Mouse (Mus musculus): ENCODE measurements at regions not wholly inside any gene's neighbourhood (a gene's known extent, or its start where the extent isn't known, plus 50 kb on each side); places are given as distances from the start of the nearest gene placed in this dataset.

DNA sequence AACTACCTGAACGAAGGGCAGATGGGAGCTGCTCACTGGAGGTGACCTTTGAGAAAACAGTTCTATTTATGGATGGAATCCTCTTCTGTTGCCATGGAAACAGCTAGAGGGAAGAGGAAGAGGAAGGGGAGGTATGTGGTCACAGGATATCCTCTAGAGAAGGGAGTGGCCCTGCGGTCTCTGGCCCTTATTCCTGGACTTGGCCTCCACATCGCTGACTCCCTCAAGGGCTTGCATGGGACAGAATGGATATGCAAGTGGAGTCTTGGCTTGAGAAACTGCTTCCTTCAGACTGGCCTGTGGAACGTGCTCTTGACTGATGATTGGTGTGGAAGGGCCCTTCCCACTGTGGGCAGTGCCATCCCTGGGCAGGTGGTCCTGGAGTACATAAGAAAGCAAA lies 68.9 kb upstream of the Pitx1 start:
- Histone ChIP-seq H3K9me3 (ENCODE audit: low read length) (no peaks in the 10 kb centered on the region), H3K4me3 (ENCODE audit: low read depth, low read length) (no peak overlapping the region), H3K36me3 (ENCODE audit: insufficient read depth, low read length) (no peaks in the 10 kb centered on the region), H3K9ac (replicated peaks; ENCODE audit: low read length, poor library complexity, severe bottlenecking) (no peak overlapping the region), H3K4me2 (ENCODE audit: low read depth, low read length, poor library complexity, severe bottlenecking) (no peak overlapping the region), H3K27me3 (ENCODE audit: insufficient read depth, low read length) (no peaks in the 10 kb centered on the region; the same call in 1 of the 2 replicates), H3K27ac (ENCODE audit: low read depth, low read length) (no peak overlapping the region), H3K4me1 (ENCODE audit: insufficient read depth, low read length) (no peaks in the 10 kb centered on the region)
- DNase-seq (ENCODE audit: low spot score) (no peak), ATAC-seq (ENCODE audit: low FRiP score) (no peak)
- no peak for TF ChIP-seq CTCF (IDR thresholded peaks at IDR 0.05)
- WGBS: 71% methylated on average over 4 of the region's 4 CpGs

DNA sequence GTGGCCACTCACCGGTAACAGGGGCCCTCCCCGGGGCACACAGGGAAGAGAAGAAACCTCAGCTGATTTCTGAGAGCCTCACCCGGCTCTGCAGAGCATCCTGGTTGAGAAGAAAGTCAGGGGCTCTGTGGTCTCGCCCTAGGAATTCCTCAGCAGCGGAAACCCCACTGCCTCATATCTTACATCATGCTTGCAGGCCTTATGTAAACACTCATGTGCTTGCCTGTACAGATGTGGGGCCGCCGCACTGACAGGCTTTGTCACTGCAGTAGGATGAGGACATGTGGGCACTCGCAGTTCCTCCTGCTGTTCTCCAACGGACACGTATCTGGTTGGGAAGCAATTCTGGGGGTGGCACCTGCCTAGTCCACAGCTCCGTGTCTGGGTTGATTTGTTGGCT lies 66.3 kb upstream of the Pitx1 start:
- Histone ChIP-seq H3K36me3 (ENCODE audit: insufficient read depth, low read length) (no peaks in the 10 kb centered on the region), H3K4me1 (ENCODE audit: insufficient read depth, low read length) (0 out of 2 replicates have a peak, but pooled peaks cover 4% of the 10 kb centered on the region), H3K9ac (replicated peaks; ENCODE audit: low read length, poor library complexity, severe bottlenecking) (no peak overlapping the region), H3K4me2 (ENCODE audit: low read depth, low read length, poor library complexity, severe bottlenecking) (no peak overlapping the region), H3K27me3 (ENCODE audit: insufficient read depth, low read length) (no peaks in the 10 kb centered on the region; the same call in 1 of the 2 replicates), H3K9me3 (ENCODE audit: low read length) (no peaks in the 10 kb centered on the region), H3K27ac (ENCODE audit: low read depth, low read length) (no peak overlapping the region), H3K4me3 (ENCODE audit: low read depth, low read length) (no peak overlapping the region)
- ATAC-seq (ENCODE audit: low FRiP score): no peak
- no peak for DNase-seq (ENCODE audit: low spot score)
- 81% methylated on average over 11 of the region's 11 CpGs for WGBS
- no peak for TF ChIP-seq CTCF (IDR thresholded peaks at IDR 0.05)

DNA sequence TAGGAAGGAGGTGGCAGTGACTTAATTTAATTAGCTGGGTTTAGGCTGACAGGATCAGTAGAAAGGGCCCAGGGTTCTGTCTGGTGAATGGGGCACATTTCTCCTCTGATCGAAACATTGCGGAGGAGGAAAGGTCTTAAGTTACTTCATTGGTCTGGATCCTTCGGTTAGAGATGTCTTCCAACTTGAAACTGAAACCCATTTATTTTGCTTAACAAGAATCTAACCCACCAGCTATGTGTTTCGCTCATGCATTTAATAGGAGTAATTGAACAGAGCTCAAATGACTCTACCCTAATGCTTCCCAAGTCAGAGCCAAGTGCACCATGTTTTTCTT lies 64.2 kb upstream of the Pitx1 start:
- Histone ChIP-seq H3K9me3 (ENCODE audit: low read length) (no peaks in the 10 kb centered on the region), H3K4me1 (ENCODE audit: insufficient read depth, low read length) (0 out of 2 replicates have a peak, but pooled peaks cover 4% of the 10 kb centered on the region), H3K27me3 (ENCODE audit: insufficient read depth, low read length) (no peaks in the 10 kb centered on the region; the same call in 1 of the 2 replicates), H3K36me3 (ENCODE audit: insufficient read depth, low read length) (no peaks in the 10 kb centered on the region), H3K9ac (replicated peaks; ENCODE audit: low read length, poor library complexity, severe bottlenecking) (no peak overlapping the region), H3K4me3 (ENCODE audit: low read depth, low read length) (no peak overlapping the region), H3K27ac (ENCODE audit: low read depth, low read length) (no peak overlapping the region), H3K4me2 (ENCODE audit: low read depth, low read length, poor library complexity, severe bottlenecking) (no peak overlapping the region)
- ATAC-seq (ENCODE audit: low FRiP score) (no peak), DNase-seq (ENCODE audit: low spot score) (no peak)
- 88% methylated on average over 4 of the region's 4 CpGs for WGBS
- TF ChIP-seq CTCF (IDR thresholded peaks at IDR 0.05): no peak

DNA sequence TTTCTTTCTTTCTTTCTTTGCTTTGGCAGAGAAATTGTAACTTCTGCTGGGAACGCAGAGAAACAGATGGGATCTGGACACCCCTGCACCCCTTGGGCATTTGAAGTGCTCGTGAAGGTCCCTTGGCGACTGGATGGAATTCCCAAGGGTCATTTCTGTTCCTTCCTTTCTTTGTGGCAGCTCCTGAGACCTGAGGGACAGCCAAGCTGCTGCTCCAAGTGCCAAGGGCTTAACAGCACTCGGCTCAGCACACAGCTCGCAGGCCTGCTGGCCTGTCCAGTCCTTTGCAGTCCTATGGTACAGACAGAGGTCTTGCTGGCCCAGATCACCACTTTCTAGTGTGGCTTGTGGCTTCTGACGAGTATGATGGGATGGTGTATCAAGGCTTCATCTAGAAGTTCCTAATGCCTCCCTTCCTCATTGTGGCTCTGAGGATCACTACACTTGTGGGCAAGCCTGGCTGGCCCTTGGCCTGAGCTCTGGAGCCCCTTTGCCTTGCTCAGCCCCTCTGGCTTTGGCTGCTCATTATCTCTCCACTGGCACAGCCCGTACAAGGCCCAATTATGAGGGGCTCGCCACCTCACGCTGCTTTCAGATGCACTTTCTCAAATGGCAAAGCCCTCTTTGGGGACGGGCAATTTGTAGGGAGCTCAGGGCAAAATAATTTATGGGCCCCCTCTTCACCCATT lies 63.7 kb upstream of the Pitx1 start:
- H3K9me3 ChIP-seq (ENCODE audit: low read length): no peaks in the 10 kb centered on the region
- no peak overlapping the region for H3K4me2 ChIP-seq (ENCODE audit: low read depth, low read length, poor library complexity, severe bottlenecking)
- ATAC-seq (ENCODE audit: low FRiP score): no peak
- no peak overlapping the region for H3K4me3 ChIP-seq (ENCODE audit: low read depth, low read length)
- H3K9ac ChIP-seq (replicated peaks; ENCODE audit: low read length, poor library complexity, severe bottlenecking): no peak overlapping the region
- DNase-seq (ENCODE audit: low spot score): peak; percentile 42
- H3K27me3 ChIP-seq (ENCODE audit: insufficient read depth, low read length): no peaks in the 10 kb centered on the region; the same call in 1 of the 2 replicates
- H3K36me3 ChIP-seq (ENCODE audit: insufficient read depth, low read length): no peaks in the 10 kb centered on the region
- WGBS: 56% methylated on average over 10 of the region's 10 CpGs
- no peak for TF ChIP-seq CTCF (IDR thresholded peaks at IDR 0.05)
- H3K4me1 ChIP-seq (ENCODE audit: insufficient read depth, low read length): 0 out of 2 replicates have a peak, but pooled peaks cover 4% of the 10 kb centered on the region
- H3K27ac ChIP-seq (ENCODE audit: low read depth, low read length): no peak overlapping the region

DNA sequence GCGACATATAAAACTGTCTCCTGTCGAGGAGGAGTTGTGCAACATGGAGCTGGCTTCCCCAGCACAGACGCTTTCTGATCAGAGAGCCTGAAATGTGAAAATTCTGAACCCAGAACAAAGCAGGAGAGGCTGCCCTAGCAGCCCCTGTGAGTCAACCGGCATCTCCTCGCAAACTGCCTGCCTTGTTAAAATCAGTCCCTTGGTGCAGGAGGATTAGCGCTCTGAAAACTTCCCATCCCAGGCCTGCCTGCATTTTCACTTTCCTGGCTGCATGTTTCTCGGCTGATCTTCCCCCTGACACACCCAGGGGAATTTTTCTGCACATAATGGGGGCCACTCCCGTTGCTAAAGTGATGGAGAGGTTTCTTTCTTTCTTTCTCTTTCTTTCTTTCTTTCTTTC lies 63.0 kb upstream of the Pitx1 start:
- Histone ChIP-seq H3K27me3 (ENCODE audit: insufficient read depth, low read length) (no peaks in the 10 kb centered on the region; the same call in 1 of the 2 replicates), H3K27ac (ENCODE audit: low read depth, low read length) (no peak overlapping the region), H3K36me3 (ENCODE audit: insufficient read depth, low read length) (no peaks in the 10 kb centered on the region), H3K4me1 (ENCODE audit: insufficient read depth, low read length) (0 out of 2 replicates have a peak, but pooled peaks cover 4% of the 10 kb centered on the region), H3K9me3 (ENCODE audit: low read length) (no peaks in the 10 kb centered on the region), H3K4me3 (ENCODE audit: low read depth, low read length) (no peak overlapping the region), H3K4me2 (ENCODE audit: low read depth, low read length, poor library complexity, severe bottlenecking) (no peak overlapping the region), H3K9ac (replicated peaks; ENCODE audit: low read length, poor library complexity, severe bottlenecking) (no peak overlapping the region)
- no peak for ATAC-seq (ENCODE audit: low FRiP score)
- 21% methylated on average over 8 of the region's 8 CpGs for WGBS
- DNase-seq (ENCODE audit: low spot score): no peak
- no peak for TF ChIP-seq CTCF (IDR thresholded peaks at IDR 0.05)

DNA sequence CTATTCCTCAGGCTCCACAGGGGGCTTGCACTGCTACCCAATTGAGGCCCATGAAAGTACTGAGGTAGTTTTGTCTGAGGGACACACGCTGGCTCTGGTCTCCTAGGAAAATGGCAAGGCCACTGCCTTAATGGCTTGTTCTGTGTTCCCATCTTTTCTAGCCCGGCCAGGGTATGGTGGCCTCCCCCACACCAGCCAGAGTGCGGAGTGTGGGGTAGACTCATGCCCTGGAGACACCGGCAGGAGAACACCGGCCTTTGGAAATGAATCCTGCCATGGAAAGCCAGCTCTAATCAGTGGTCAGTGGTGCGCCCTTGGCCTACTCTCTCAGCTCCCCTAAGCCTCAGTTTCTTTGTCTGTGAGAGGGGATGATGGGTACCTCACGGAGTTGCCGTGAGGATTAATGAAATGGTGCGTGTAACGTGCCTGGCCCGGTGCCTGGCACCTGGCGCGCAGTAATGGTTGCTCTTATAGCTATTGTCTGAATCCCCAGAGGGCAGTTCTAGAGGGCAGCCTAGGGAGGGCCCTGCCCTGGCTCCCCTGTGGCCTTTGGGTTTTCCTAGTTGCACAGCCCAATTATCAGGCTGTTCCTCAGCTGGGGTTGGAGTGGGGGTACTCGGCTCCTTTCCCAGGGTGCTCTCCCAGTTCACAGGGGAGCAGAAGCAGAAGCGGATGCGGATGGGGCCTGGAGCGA lies 62.4 kb upstream of the Pitx1 start:
- WGBS: 50% methylated on average over 17 of the region's 17 CpGs
- H3K4me3 ChIP-seq (ENCODE audit: low read depth, low read length): no peak overlapping the region
- TF ChIP-seq CTCF (IDR thresholded peaks at IDR 0.05): no peak
- no peak overlapping the region for H3K9ac ChIP-seq (replicated peaks; ENCODE audit: low read length, poor library complexity, severe bottlenecking)
- no peak overlapping the region for H3K27ac ChIP-seq (ENCODE audit: low read depth, low read length)
- no peaks in the 10 kb centered on the region for H3K9me3 ChIP-seq (ENCODE audit: low read length)
- no peak overlapping the region for H3K4me2 ChIP-seq (ENCODE audit: low read depth, low read length, poor library complexity, severe bottlenecking)
- no peaks in the 10 kb centered on the region; the same call in 1 of the 2 replicates for H3K27me3 ChIP-seq (ENCODE audit: insufficient read depth, low read length)
- no peaks in the 10 kb centered on the region for H3K36me3 ChIP-seq (ENCODE audit: insufficient read depth, low read length)
- ATAC-seq (ENCODE audit: low FRiP score) (no peak), DNase-seq (ENCODE audit: low spot score) (no peak)
- H3K4me1 ChIP-seq (ENCODE audit: insufficient read depth, low read length): 0 out of 2 replicates have a peak, but pooled peaks cover 4% of the 10 kb centered on the region

Measured in midbrain, postnatal 0 days (tissue).